Mouse (Mus musculus) WW6 (cell line): ENCODE results near the gene Sphk2.

Experiments used
- DNase-seq: peaks from one replicate; pipeline ENCODE4 v3.0.0-alpha.2; 2013; ENCODE audit warnings: low read depth, low spot score

Sphk2 gene

GRCm38 (mm10) chr7:45723781-45724180 is 6.0 kb upstream of the Sphk2 start:
- no peak for DNase-seq

DNA sequence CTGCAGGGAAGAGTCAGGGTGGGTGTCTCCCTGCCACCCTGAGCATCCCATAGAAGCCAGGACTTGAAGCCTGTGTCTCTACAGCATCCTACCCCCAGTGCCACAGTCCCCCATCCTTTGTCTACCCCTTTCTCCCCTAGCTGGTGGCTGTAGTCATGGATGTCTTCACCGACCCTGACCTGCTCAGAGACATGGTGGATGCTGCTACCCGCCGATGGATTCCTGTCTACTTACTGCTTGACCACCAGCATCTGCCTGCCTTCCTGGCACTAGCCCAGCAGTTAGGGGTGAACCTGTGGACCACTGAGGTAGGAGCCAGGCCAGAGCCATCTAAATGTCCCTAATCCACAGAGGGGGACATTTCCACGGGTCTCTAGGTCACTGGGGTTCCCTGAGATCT is 5.5 kb upstream of the Sphk2 start:
- DNase-seq: no peak

DNA sequence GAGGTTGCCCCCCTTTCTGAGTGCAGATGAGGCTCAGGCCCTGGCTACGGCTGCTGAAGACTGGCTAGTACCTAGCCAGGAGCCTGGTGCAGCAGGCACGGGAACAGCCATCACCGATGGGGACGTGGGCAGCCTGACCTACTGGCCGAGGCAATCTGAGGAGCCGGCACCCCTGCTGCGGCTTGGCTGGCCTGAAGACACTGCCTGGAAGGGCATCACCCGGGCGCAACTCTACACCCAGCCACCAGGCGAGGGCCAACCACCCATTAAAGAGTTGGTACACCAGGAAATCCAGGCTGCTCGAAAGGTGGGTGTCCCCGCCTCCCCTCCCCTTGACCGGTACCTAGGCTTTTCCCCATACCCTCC is 4.5 kb upstream of the Sphk2 start:
- DNase-seq: no peak

DNA sequence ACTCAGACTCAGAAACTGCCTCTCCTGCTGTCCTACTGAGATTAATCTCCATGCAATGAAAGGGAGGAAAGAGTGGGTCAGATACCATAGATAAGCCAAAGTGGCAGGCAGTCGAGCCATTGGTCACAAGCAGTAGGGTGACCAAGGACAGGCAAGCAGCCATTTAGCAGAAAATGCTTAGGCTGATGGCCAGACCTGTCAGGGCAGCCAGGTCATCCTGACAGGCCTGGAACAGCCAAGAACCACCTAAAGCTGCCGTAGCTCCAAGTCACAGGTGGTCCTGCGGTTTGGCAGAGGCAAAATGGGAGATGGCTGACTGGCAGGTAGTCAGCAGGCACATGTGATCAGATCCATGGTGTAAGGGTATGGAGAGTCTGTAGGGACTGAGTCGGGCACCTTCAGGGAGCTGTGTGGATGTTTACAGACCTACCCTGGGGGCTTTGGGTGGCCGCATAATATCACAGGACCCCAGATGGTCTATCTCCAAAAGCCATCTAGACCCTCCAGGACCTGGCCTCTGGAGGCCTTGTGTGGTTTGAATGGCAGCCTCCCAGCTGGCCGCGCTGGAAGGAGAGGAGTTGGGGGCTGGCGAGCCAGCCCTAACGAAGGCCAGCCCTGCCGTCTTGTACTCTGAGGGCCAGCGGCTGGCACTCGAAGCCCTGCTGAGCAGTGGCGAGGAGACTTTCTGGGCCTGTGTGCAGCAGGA is 4.0 kb upstream of the Sphk2 start:
- no peak for DNase-seq

DNA sequence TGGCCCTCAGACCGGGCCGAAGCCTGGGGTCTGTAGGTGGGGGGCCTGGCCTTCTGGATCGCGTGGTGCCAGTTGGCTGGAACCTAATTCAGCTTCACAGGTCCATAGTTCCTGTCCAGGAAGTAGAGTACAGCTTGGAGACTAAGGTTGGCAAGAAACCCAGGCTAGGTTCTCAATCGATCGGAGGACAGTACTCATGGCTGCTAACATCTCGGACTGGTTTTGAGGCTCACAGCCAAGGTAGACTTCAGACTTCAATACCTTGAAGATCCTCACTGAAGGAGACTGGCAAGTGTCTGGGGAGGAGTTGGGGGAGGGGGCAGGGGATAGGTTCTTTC is 3.4 kb upstream of the Sphk2 start:
- DNase-seq: no peak

GRCm38 (mm10) chr7:45720413-45721233 is 2.8 kb upstream of the Sphk2 start, which contains the start of gene Fam83e:
TSS of gene Fam83e (plus strand) at chr7:45721212.
- no peak for DNase-seq

GRCm38 (mm10) chr7:45719738-45720412 is 2.1 kb upstream of the Sphk2 start:
- no peak for DNase-seq

GRCm38 (mm10) chr7:45719180-45719579 is 1.4 kb upstream of the Sphk2 start:
- no peak for DNase-seq

- no peak for DNase-seq
Observed at GRCm38 (mm10) chr7:45718331-45718730, 529 bp upstream of the Sphk2 start.

- DNase-seq: no peak
Observed at GRCm38 (mm10) chr7:45716952-45717917, 567 bp downstream of the Sphk2 start.

DNA sequence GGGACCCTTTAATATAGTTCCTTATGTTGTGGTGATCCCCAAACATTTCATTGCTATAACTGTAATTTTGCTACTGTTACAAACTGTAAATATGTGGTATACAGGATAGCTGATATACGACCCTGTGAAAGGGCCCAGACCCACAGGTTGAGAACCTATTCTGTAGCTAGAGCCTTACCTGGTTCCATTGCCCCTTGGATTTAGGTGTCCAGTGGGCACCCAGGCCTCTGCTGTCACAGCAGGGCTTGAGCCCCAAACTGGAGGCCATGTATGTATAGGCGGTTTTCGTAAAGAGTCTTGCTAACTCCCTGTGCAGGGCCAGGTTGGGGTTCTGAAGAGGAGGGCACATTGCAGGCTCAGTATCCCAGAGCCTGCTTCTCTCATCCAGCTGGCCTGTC is 1.3 kb downstream of the Sphk2 start:
- no peak for DNase-seq

DNA sequence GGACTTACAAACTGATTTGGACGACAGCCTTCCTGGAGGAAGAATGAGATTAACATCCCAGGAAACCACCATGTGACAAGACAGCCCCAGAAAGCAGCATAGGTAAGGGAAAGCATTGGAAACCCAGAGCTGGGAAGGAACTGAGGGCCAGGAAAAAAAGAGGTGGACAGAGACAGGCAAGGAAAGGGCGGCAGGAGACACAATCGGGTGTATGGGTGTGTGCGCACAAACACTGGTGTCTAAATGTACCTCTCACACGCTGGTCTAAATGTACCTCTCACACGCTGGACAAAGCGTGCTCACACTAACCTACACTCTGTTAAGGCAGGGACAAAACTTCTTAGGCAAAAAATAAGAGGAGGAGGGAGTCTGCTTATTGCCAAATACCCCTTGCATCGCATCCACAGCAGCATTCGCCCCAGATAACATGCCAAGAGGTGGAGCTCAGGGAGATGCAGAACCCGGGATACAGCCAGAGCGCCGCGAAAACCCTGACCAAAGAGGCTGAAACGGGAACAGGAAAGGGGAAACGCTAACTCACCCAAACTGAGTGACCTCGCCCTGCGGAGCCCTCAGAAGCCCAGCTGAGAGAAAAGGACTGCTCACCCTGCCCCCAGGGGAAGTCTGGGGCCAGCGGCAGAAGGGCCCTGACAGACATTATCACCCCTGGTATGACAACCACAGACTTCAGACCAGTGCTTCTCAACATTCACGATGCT is 1.9 kb downstream of the Sphk2 start:
- no peak for DNase-seq

DNA sequence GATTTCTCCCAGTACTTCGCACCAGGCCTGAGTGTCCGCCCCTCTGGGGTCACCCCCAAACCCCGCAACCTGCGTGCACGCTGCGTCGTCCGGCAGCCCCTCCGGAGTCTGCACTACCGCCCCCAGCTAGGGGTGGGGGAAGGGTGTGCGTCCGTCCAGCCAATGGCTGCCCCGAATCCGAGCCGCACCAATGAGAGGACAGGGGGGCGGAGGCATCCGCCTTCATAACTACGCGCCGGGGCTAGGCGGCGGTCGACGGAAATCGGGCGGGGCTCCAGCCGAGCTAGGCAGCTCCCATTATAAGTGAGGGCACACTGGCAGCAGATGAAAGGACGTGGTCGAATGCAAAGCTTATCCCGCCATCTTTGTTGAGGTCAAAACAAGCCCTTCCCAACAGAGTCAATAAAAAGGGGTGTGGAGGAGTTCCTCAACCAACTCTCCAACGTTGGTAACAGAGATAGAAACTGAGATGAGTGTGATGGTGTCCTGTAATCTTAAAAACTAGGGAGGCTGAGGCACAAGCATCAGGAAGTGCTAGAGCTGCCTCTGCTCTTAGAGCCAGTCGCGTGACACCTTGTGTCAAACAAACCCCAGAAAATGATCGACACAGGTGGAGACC is 2.6 kb downstream of the Sphk2 start, which contains the start of gene Rpl18:
Gene Rpl18, plus strand, starts transcription at position 368 of the 619 bp plus-strand sequence.
- DNase-seq: peak; percentile 92

- no peak for DNase-seq
Observed at GRCm38 (mm10) chr7:45714630-45715089, 3.1 kb downstream of the Sphk2 start.

DNA sequence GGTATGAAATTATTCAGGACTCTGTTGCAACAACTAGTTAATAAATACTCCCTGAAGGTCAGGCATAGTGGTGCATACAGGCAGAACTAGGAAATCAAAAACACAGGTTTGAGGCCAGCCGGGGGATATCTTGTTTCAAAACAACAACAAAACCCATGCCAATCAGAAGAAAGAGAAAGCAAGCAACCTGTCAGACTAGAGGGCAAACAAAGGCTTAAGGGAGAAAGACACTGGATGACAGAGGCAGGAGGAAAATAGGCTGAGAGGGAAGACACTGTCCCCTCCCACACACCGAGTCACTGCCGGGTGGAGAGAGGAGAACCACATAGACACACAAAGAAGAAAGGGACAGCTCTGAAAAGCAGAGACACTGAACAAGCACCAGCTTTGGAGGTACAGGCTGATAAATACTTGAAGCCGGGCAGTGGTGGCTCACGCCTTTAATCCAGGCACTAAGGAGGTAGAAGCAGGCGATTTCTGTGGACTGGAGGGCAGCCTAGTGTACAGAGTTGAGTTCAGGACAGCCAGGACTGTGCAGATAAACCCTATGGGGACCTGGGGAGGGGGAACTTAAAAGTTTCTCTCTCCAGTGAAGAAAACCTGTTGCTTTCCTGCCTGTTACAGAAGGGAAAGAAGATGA is 3.8 kb downstream of the Sphk2 start:
- no peak for DNase-seq

DNA sequence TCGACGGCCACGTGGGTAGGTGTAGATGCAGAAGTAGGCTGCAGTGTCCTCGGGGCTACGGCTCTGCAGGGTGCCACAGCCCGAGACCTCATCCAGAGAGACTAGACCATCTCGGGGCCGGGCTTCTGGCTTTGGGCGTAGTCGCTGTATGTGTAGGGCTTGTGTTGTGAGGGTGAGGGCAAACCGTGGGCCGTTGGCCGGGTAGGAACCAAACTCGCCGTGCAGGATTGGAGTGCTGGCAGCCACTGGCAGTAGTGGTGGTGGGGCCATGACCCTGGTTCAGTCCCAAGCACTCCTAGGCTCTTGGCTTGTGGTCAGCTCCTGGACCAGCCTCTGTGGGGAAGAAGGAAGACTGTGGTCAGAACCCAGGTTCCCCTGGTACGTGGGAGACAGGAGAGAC is 4.4 kb downstream of the Sphk2 start:
- DNase-seq: no peak

DNA sequence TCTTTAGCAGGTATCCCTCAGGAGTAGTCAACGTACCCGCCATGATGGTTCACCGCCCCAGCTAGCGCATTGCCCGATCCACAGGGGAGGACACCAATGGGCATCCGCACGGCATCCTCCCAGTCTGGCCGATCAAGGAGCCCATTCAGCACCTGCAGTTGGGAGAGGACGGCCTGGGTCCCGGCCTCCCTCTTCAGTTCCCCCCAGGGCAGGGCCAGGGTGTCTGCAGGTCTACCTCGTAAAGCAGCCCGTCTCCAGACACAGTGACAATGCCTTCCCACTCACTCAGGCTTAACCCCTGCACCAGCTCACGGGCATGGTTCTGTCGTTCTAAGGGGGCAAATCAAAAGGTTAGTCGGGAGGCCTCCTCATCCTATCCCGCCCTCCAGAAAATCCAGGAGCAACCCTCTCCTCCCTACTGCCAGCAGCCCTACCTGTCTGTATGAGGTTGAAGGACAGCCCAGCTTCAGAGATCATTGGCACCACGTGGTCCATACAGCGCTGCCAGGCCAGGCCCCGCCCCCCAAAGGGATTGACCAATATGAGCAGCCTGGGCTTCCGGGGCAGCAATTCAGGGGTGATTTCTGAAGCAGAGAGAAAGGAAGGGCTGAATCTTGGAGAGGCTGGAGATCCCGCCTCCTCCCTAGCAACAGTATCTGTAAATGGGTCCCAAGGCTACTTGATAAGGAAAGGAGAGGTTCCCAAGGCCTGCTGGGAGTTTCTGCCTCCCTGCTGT is 5.6 kb downstream of the Sphk2 start:
- no peak for DNase-seq

DNA sequence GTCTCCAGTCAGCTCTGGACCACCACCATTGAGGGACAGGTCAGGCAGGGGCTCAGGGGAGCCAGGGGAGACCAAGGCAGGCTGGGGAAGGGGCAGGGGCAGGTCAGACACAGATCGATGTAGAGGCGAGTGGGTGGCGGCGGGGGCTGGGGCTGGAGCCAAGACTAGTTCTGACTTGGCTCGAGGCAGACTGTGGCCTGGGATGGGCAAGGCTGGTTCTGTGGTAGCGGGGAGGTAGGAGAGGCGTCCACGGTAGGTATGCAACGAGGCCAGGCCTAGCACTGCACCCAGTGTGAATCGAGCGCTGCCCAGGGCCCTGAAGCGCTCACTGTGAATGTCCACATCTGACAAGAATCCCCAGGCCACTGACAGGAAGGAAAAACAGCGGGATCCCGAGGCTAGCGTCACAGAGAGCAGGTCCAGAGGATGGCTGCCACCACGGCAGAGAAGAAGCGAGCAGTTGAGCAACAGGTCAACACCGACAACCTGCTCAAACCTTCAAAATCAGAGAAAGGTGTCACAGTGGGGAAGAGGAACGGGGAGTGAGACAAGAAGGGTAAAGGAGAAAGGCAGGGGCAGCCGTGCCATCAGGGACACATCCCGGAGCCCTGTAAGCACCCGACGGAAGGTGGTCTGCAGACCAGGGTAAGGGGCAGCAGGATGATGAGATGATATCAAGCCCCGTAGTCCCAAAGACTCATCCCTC is 6.3 kb downstream of the Sphk2 start:
- DNase-seq: no peak
